Mouse (Mus musculus): ENCODE results near the gene Ankdd1a. TPM values are rescaled to one million over a fixed set of nuclear protein-coding genes. Genes with fewer than 3 reads are reported as not detected.

Gene Ankdd1a
- total RNA-seq, 1 experiment, result not detected

DNA sequence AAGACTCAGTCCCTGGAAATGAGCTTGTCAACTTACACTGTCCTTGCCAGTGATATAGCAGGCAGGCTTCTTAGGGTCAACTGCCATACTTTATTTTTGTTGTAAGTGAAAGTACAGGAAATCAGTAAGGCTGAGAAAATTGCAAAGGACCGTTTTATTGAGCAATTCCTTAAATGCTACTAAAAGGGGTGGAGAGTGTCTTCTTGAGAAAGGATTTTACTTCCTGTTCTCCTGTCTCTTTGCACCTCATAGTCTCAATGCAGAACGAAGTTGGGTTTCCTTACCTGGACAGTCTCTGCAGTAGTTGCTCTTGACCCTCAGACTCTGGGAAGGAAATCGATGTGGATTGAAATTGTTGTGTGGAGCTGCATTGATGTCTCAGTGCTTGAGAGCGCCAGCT is 47.2 kb downstream of the Ankdd1a start:
- no peak for TF ChIP-seq MAFK (IDR thresholded peaks at IDR 0.05; ENCODE audit: insufficient read depth, low read depth, low read length)
- no peak for TF ChIP-seq ZC3H11A (IDR thresholded peaks at IDR 0.05; ENCODE audit: borderline replicate concordance, low read depth, low read length)
- TF ChIP-seq ZNF384 (IDR thresholded peaks at IDR 0.05; ENCODE audit: low read depth, low read length), result no peak
- TF ChIP-seq HCFC1 (IDR thresholded peaks at IDR 0.05; ENCODE audit: borderline replicate concordance, insufficient read depth, low read length), result no peak
- H3K36me3 ChIP-seq (ENCODE audit: control insufficient read depth, insufficient read depth, low read length, poor library complexity, severe bottlenecking), result peaks cover 7% of the 10 kb centered on the region; the same call in 1 of the 2 replicates
- H3K27ac ChIP-seq (ENCODE audit: insufficient read depth, low read depth, low read length, poor library complexity, severe bottlenecking), result no peak overlapping the region
- no peak overlapping the region for H3K9ac ChIP-seq (ENCODE audit: insufficient read depth, low read depth, low read length, poor library complexity, severe bottlenecking)
- no peaks in the 10 kb centered on the region for H3K9me3 ChIP-seq (ENCODE audit: control insufficient read depth, insufficient read depth, low read depth, low read length)
- in situ Hi-C loops (cut with MboI; ENCODE audit: low sequenced_read_pairs in 2 of 2, unreplicated experiment in 2 of 2), result no loop called here
- no peak overlapping the region for H3K4me3 ChIP-seq (ENCODE audit: insufficient read depth in 1 of 2, low read depth in 1 of 2, low read length in 2 of 2, poor library complexity in 1 of 2, severe bottlenecking in 1 of 2)
- H3K4me1 ChIP-seq (ENCODE audit: control insufficient read depth in 2 of 2, insufficient read depth in 2 of 2, low read length in 2 of 2, poor library complexity in 1 of 2), result no peaks in the 10 kb centered on the region
- DNase-seq (ENCODE audit: low read depth, low spot score), result no peak

GRCm38 (mm10) chr9:65467686-65468085 is 52.3 kb downstream of the Ankdd1a start:
- H3K9me3 ChIP-seq (ENCODE audit: control insufficient read depth, insufficient read depth, low read depth, low read length), result no peaks in the 10 kb centered on the region
- no peak for DNase-seq (ENCODE audit: low read depth, low spot score)
- TF ChIP-seq CHD2 (IDR thresholded peaks at IDR 0.05; ENCODE audit: low read depth, low read length) (no peak), ZNF384 (IDR thresholded peaks at IDR 0.05; ENCODE audit: low read depth, low read length) (no peak), MAFK (IDR thresholded peaks at IDR 0.05; ENCODE audit: insufficient read depth, low read depth, low read length) (no peak), HCFC1 (IDR thresholded peaks at IDR 0.05; ENCODE audit: borderline replicate concordance, insufficient read depth, low read length) (no peak), ZC3H11A (IDR thresholded peaks at IDR 0.05; ENCODE audit: borderline replicate concordance, low read depth, low read length) (no peak)
- no peak overlapping the region for H3K27ac ChIP-seq (ENCODE audit: insufficient read depth, low read depth, low read length, poor library complexity, severe bottlenecking)
- H3K36me3 ChIP-seq (ENCODE audit: control insufficient read depth, insufficient read depth, low read length, poor library complexity, severe bottlenecking), result peaks cover 6% of the 10 kb centered on the region; the same call in 1 of the 2 replicates
- H3K4me1 ChIP-seq (ENCODE audit: control insufficient read depth in 2 of 2, insufficient read depth in 2 of 2, low read length in 2 of 2, poor library complexity in 1 of 2), result no peaks in the 10 kb centered on the region
- H3K9ac ChIP-seq (ENCODE audit: insufficient read depth, low read depth, low read length, poor library complexity, severe bottlenecking), result no peak overlapping the region
- in situ Hi-C loops (cut with MboI; ENCODE audit: low sequenced_read_pairs in 2 of 2, unreplicated experiment in 2 of 2), result no loop called here
- H3K4me3 ChIP-seq (ENCODE audit: insufficient read depth in 1 of 2, low read depth in 1 of 2, low read length in 2 of 2, poor library complexity in 1 of 2, severe bottlenecking in 1 of 2), result no peak overlapping the region

DNA sequence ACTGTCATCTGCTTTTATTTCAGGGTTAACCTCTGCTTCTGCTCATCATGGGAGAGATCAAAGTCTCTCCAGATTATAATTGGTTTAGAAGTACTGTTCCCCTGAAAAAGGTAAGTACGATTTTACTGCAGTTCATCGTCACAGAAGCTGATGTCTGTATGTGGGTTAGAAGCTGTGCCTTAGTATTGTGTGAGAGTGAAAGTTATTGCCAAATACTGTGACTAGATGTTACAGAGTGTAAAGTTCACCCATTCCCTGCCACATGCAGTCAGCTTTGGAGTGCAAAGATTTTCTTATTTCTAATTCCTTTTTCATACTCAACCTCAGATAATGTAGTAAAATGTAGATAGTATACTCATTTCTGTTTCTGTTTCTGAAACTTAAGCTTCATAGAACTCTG is 54.8 kb downstream of the Ankdd1a start:
- H3K36me3 ChIP-seq (ENCODE audit: control insufficient read depth, insufficient read depth, low read length, poor library complexity, severe bottlenecking), result peaks cover 6% of the 10 kb centered on the region; the same call in 1 of the 2 replicates
- in situ Hi-C loops (cut with MboI; ENCODE audit: low sequenced_read_pairs in 2 of 2, unreplicated experiment in 2 of 2), result no loop called here
- no peak overlapping the region for H3K9ac ChIP-seq (ENCODE audit: insufficient read depth, low read depth, low read length, poor library complexity, severe bottlenecking)
- TF ChIP-seq HCFC1 (IDR thresholded peaks at IDR 0.05; ENCODE audit: borderline replicate concordance, insufficient read depth, low read length), result no peak
- no peak for TF ChIP-seq ZC3H11A (IDR thresholded peaks at IDR 0.05; ENCODE audit: borderline replicate concordance, low read depth, low read length)
- no peak for TF ChIP-seq ZNF384 (IDR thresholded peaks at IDR 0.05; ENCODE audit: low read depth, low read length)
- TF ChIP-seq CHD2 (IDR thresholded peaks at IDR 0.05; ENCODE audit: low read depth, low read length), result no peak
- TF ChIP-seq MAFK (IDR thresholded peaks at IDR 0.05; ENCODE audit: insufficient read depth, low read depth, low read length), result no peak
- no peaks in the 10 kb centered on the region for H3K4me1 ChIP-seq (ENCODE audit: control insufficient read depth in 2 of 2, insufficient read depth in 2 of 2, low read length in 2 of 2, poor library complexity in 1 of 2)
- no peaks in the 10 kb centered on the region for H3K9me3 ChIP-seq (ENCODE audit: control insufficient read depth, insufficient read depth, low read depth, low read length)
- H3K27ac ChIP-seq (ENCODE audit: insufficient read depth, low read depth, low read length, poor library complexity, severe bottlenecking), result no peak overlapping the region
- DNase-seq (ENCODE audit: low read depth, low spot score), result no peak
- H3K4me3 ChIP-seq (ENCODE audit: insufficient read depth in 1 of 2, low read depth in 1 of 2, low read length in 2 of 2, poor library complexity in 1 of 2, severe bottlenecking in 1 of 2), result no peak overlapping the region

DNA sequence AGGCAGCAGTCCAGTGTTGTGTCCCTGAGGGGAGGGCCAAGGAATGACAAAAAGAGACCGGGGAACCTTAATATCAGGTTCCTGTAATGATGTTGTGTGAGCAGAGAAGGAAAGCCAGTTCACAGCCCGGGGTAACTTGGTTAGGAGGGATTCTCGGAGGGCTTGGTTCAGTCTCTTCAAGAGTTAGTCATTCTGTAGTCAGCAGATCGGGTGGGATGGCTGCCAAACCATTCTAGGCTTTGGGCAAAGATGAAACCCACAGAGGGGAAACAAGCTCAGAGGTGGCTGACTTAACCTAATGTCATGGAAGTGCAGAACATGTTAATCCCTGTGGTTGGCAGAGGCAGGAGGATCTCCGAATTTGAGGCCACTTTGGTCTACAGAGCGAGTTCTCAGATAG is 55.8 kb downstream of the Ankdd1a start:
- Histone ChIP-seq H3K4me3 (ENCODE audit: insufficient read depth in 1 of 2, low read depth in 1 of 2, low read length in 2 of 2, poor library complexity in 1 of 2, severe bottlenecking in 1 of 2) (no peak overlapping the region), H3K9me3 (ENCODE audit: control insufficient read depth, insufficient read depth, low read depth, low read length) (no peaks in the 10 kb centered on the region), H3K9ac (ENCODE audit: insufficient read depth, low read depth, low read length, poor library complexity, severe bottlenecking) (no peak overlapping the region), H3K36me3 (ENCODE audit: control insufficient read depth, insufficient read depth, low read length, poor library complexity, severe bottlenecking) (peaks cover 3% of the 10 kb centered on the region; the same call in 1 of the 2 replicates), H3K27ac (ENCODE audit: insufficient read depth, low read depth, low read length, poor library complexity, severe bottlenecking) (no peak overlapping the region), H3K4me1 (ENCODE audit: control insufficient read depth in 2 of 2, insufficient read depth in 2 of 2, low read length in 2 of 2, poor library complexity in 1 of 2) (no peaks in the 10 kb centered on the region)
- DNase-seq (ENCODE audit: low read depth, low spot score), result no peak
- TF ChIP-seq ZC3H11A (IDR thresholded peaks at IDR 0.05; ENCODE audit: borderline replicate concordance, low read depth, low read length) (no peak), MAFK (IDR thresholded peaks at IDR 0.05; ENCODE audit: insufficient read depth, low read depth, low read length) (no peak), ZNF384 (IDR thresholded peaks at IDR 0.05; ENCODE audit: low read depth, low read length) (no peak), HCFC1 (IDR thresholded peaks at IDR 0.05; ENCODE audit: borderline replicate concordance, insufficient read depth, low read length) (no peak), CHD2 (IDR thresholded peaks at IDR 0.05; ENCODE audit: low read depth, low read length) (no peak)
- in situ Hi-C loops (cut with MboI; ENCODE audit: low sequenced_read_pairs in 2 of 2, unreplicated experiment in 2 of 2), result no loop called here

GRCm38 (mm10) chr9:65462544-65462943 is 57.4 kb downstream of the Ankdd1a start:
- no peaks in the 10 kb centered on the region for H3K36me3 ChIP-seq (ENCODE audit: control insufficient read depth, insufficient read depth, low read length, poor library complexity, severe bottlenecking)
- in situ Hi-C loops (cut with MboI; ENCODE audit: low sequenced_read_pairs in 2 of 2, unreplicated experiment in 2 of 2), result no loop called here
- TF ChIP-seq ZNF384 (IDR thresholded peaks at IDR 0.05; ENCODE audit: low read depth, low read length), result peak; percentile 30; the same call in 1 of the 2 replicates
- TF ChIP-seq CHD2 (IDR thresholded peaks at IDR 0.05; ENCODE audit: low read depth, low read length), result no peak
- no peak for TF ChIP-seq HCFC1 (IDR thresholded peaks at IDR 0.05; ENCODE audit: borderline replicate concordance, insufficient read depth, low read length)
- no peak for TF ChIP-seq ZC3H11A (IDR thresholded peaks at IDR 0.05; ENCODE audit: borderline replicate concordance, low read depth, low read length)
- no peak overlapping the region for H3K4me3 ChIP-seq (ENCODE audit: insufficient read depth in 1 of 2, low read depth in 1 of 2, low read length in 2 of 2, poor library complexity in 1 of 2, severe bottlenecking in 1 of 2)
- no peak overlapping the region for H3K9ac ChIP-seq (ENCODE audit: insufficient read depth, low read depth, low read length, poor library complexity, severe bottlenecking)
- H3K27ac ChIP-seq (ENCODE audit: insufficient read depth, low read depth, low read length, poor library complexity, severe bottlenecking), result no peak overlapping the region
- no peak for DNase-seq (ENCODE audit: low read depth, low spot score)
- no peaks in the 10 kb centered on the region for H3K4me1 ChIP-seq (ENCODE audit: control insufficient read depth in 2 of 2, insufficient read depth in 2 of 2, low read length in 2 of 2, poor library complexity in 1 of 2)
- H3K9me3 ChIP-seq (ENCODE audit: control insufficient read depth, insufficient read depth, low read depth, low read length), result no peaks in the 10 kb centered on the region

Data from ES-E14 (cell line).